Mouse (Mus musculus) thymus, postnatal 10 days (tissue): ENCODE data around the gene Ldhb.
"Not testable (repeated sequence)": the region's sequence is repeated elsewhere in the genome, so short reads cannot be mapped to it uniquely, and the experiment has no call there.

Experiments used
- DNase-seq, 2 experiments: peaks; one replicate each; pipeline ENCODE4 v3.0.0; 2021; ENCODE audit warnings: low spot score in 2 of 2

Ldhb gene

GRCm38 (mm10) chr6:142507785-142508162, at the start of gene Ldhb:
Gene Ldhb (minus strand): TSS chr6:142507957.
- peak; percentile 80 to 82 for DNase-seq

GRCm38 (mm10) chr6:142555988-142556387, 48.2 kb upstream of the Ldhb start:
- no peak for DNase-seq

GRCm38 (mm10) chr6:142551482-142551881, 43.7 kb upstream of the Ldhb start:
- no peak for DNase-seq

GRCm38 (mm10) chr6:142550871-142551270, 43.1 kb upstream of the Ldhb start:
- DNase-seq, result no peak

GRCm38 (mm10) chr6:142548377-142548776, 40.6 kb upstream of the Ldhb start:
- DNase-seq, result no peak

GRCm38 (mm10) chr6:142545132-142545531, 37.4 kb upstream of the Ldhb start:
- DNase-seq, result no peak

GRCm38 (mm10) chr6:142543648-142544047, 35.9 kb upstream of the Ldhb start:
- no peak for DNase-seq

GRCm38 (mm10) chr6:142542800-142543175, 35.0 kb upstream of the Ldhb start:
- no peak for DNase-seq

GRCm38 (mm10) chr6:142542082-142542799, 34.5 kb upstream of the Ldhb start:
- no peak for DNase-seq

GRCm38 (mm10) chr6:142540561-142541160, 32.9 kb upstream of the Ldhb start:
- DNase-seq, result no peak

GRCm38 (mm10) chr6:142540131-142540530, 32.4 kb upstream of the Ldhb start:
- no peak for DNase-seq

- DNase-seq, result peak; percentile 67 to 73
These were observed 30.7 kb upstream of the Ldhb start for GRCm38 (mm10) chr6:142538503-142538902.

GRCm38 (mm10) chr6:142533412-142533811, 25.7 kb upstream of the Ldhb start:
- DNase-seq, result no peak

- no peak for DNase-seq
These were observed 24.9 kb upstream of the Ldhb start for GRCm38 (mm10) chr6:142532686-142533085.

- DNase-seq, result no peak
These were observed 24.4 kb upstream of the Ldhb start for GRCm38 (mm10) chr6:142532141-142532540.

- no peak for DNase-seq
These were observed 22.6 kb upstream of the Ldhb start for GRCm38 (mm10) chr6:142530378-142530777.

- DNase-seq, result no peak
These were observed 21.9 kb upstream of the Ldhb start for GRCm38 (mm10) chr6:142529680-142530079.

- DNase-seq, result no peak
These were observed 20.3 kb upstream of the Ldhb start for GRCm38 (mm10) chr6:142527931-142528562.

GRCm38 (mm10) chr6:142524635-142525308, 17.0 kb upstream of the Ldhb start:
- DNase-seq, result peak; percentile 50 to 79

- DNase-seq, result no peak
These were observed 13.9 kb upstream of the Ldhb start for GRCm38 (mm10) chr6:142521591-142522110.

- DNase-seq, result peak in 1 of 2 experiments; percentile 63
These were observed 11.4 kb upstream of the Ldhb start for GRCm38 (mm10) chr6:142519110-142519509.

- DNase-seq, result not testable (repeated sequence)
These were observed 7.6 kb upstream of the Ldhb start for GRCm38 (mm10) chr6:142515379-142515778.
